In genomic region chr1:92378741-92379509, GRCm38 (mm10) we compare ENCODE assay signal across 9 mouse cellular contexts.
DNase-seq lines count a peak whose midpoint lies in the region; ATAC-seq and TF ChIP-seq lines count a peak whose summit lies in the region.
"Had no signal": no experiment of that assay in that cellular context is flagged by ENCODE, and none has a peak within 500 bp of the region (broad histone marks: within the 10 kb centered on the region; RNA-seq: fewer than 3 reads in every experiment).

No protein-coding gene starts in this region.

- no peak overlapping the region for H3K9ac ChIP-seq in hindbrain, embryonic 11.5 days (ENCODE audit: low read depth, low read length)

- ATAC-seq in hindbrain, embryonic 11.5 days (ENCODE audit: low FRiP score), result no peak

- no peaks in the 10 kb centered on the region for H3K9me3 ChIP-seq in hindbrain, embryonic 10.5 days
- H3K9me3 ChIP-seq in hindbrain, embryonic 11.5 days (ENCODE audit: control insufficient read depth, low read length), result no peaks in the 10 kb centered on the region
- H3K9me3 ChIP-seq: G1E had no signal

- H3K4me3 ChIP-seq in hindbrain, embryonic 10.5 days, result no peak overlapping the region
- H3K4me3 ChIP-seq in hindbrain, embryonic 11.5 days (ENCODE audit: low read depth, low read length), result no peak overlapping the region
- no peak overlapping the region for H3K4me3 ChIP-seq in kidney, adult 2 months (ENCODE audit: insufficient read depth, low read depth, low read length)

- H3K36me3 ChIP-seq in hindbrain, embryonic 10.5 days, result no peaks in the 10 kb centered on the region
- H3K36me3 ChIP-seq in hindbrain, embryonic 11.5 days (ENCODE audit: control insufficient read depth, insufficient read depth, low read length), result no peaks in the 10 kb centered on the region
- H3K36me3 ChIP-seq in kidney, adult 2 months (ENCODE audit: control insufficient read depth, insufficient read depth, low read length), result no peaks in the 10 kb centered on the region
- H3K36me3 ChIP-seq: G1E had no signal

- H3K4me2 ChIP-seq in hindbrain, embryonic 11.5 days (replicated peaks; ENCODE audit: low read depth, low read length), result no peak overlapping the region

- peak; percentile 38 for DNase-seq in hindbrain, embryonic 10.5 days (ENCODE audit: low spot score)
- no peak for DNase-seq in hindbrain, embryonic 11.5 days (ENCODE audit: low spot score)
- peak; percentile 80 for DNase-seq in fibroblast of lung, adult 2 months (ENCODE audit: low read depth)
- DNase-seq in kidney, adult 2 months, result peak; percentile 30
- DNase-seq in lung, postnatal 4 days, result peak; percentile 53 to 73
- no peak for DNase-seq in layer of hippocampus, adult 11-12 months (ENCODE audit: low spot score)
- DNase-seq in layer of hippocampus, adult 8-10 months (ENCODE audit: low spot score in 2 of 2), result no peak
- DNase-seq in liver, result no peak

- no peaks in the 10 kb centered on the region for H3K27me3 ChIP-seq in hindbrain, embryonic 10.5 days (ENCODE audit: insufficient read depth, poor library complexity, severe bottlenecking)
- no peaks in the 10 kb centered on the region for H3K27me3 ChIP-seq in hindbrain, embryonic 11.5 days (ENCODE audit: control insufficient read depth, insufficient read depth, low read length)
- no peaks in the 10 kb centered on the region for H3K27me3 ChIP-seq in kidney, adult 2 months (replicated peaks; ENCODE audit: control insufficient read depth, insufficient read depth, low read length)

- TF ChIP-seq CTCF in kidney, adult 2 months (conservative IDR thresholded peaks at IDR 0.05; ENCODE audit: insufficient read depth, insufficient read length, low read depth, low read length), result no peak

- whole genome bisulfite sequencing in hindbrain, embryonic 10.5 days, result 37% methylated on average over 8 of the region's 8 CpGs
- WGBS in hindbrain, embryonic 11.5 days, result 44% methylated on average over 8 of the region's 8 CpGs
- WGBS in kidney, adult 2 months, result 65% methylated on average over 8 of the region's 8 CpGs

- TF ChIP-seq POLR2A in kidney, adult 2 months (IDR thresholded peaks at IDR 0.05; ENCODE audit: low read depth, low read length), result no peak

- H3K27ac ChIP-seq in hindbrain, embryonic 10.5 days, result peak overlapping the region; percentile 70
- H3K27ac ChIP-seq in hindbrain, embryonic 11.5 days (ENCODE audit: low read depth, low read length), result no peak overlapping the region
- no peak overlapping the region for H3K27ac ChIP-seq in kidney, adult 2 months (ENCODE audit: insufficient read depth, low read depth, low read length)

- peaks cover 20% of the 10 kb centered on the region for H3K4me1 ChIP-seq in hindbrain, embryonic 10.5 days (replicated peaks)
- no peaks in the 10 kb centered on the region for H3K4me1 ChIP-seq in hindbrain, embryonic 11.5 days (replicated peaks; ENCODE audit: control insufficient read depth, insufficient read depth, low read length)
- no peaks in the 10 kb centered on the region for H3K4me1 ChIP-seq in kidney, adult 2 months (ENCODE audit: control insufficient read depth, insufficient read depth, low read length)

Comparison
In these comparisons a context has a peak if more than half of its experiments do, and no peak if none do; other contexts are left out.
1. DNase-seq: peak in hindbrain, embryonic 10.5 days (single experiment), fibroblast of lung, adult 2 months (single experiment), kidney, adult 2 months (single experiment) and lung, postnatal 4 days (2 of 2); none in hindbrain, embryonic 11.5 days (single experiment), layer of hippocampus, adult 11-12 months (single experiment), layer of hippocampus, adult 8-10 months (0 of 2) and liver (single experiment).